Mouse (Mus musculus): ENCODE measurements around the gene Rasip1. TPM values are rescaled to one million over a fixed set of nuclear protein-coding genes. Genes with fewer than 3 reads are reported as not detected.

Rasip1 gene
- 10 to 100 TPM; 35.6 to 37.9 TPM for total RNA-seq (2021)
- long read RNA-seq, experiment 1, transcript Rasip1-201 (12 exons, 3,202 nt): major isoform, 37 of 60 reads
- long read RNA-seq, experiment 1, partial matches to known transcripts: 22 of 60 reads
- long read RNA-seq, experiment 1, other reads (novel, unspliced or antisense): 1 of 60 reads
- long read RNA-seq, experiment 2, transcript Rasip1-201 (12 exons, 3,202 nt): major isoform, 51 of 72 reads
- long read RNA-seq, experiment 2, partial matches to known transcripts: 15 of 72 reads
- long read RNA-seq, experiment 2, other reads (novel, unspliced or antisense): 6 of 72 reads

- DNase-seq: peak; percentile 52
These were observed at the start of gene Rasip1 for GRCm38 (mm10) chr7:45627261-45627660. Gene Rasip1 (plus strand): TSS chr7:45627488.

GRCm38 (mm10) chr7:45585923-45586322, 41.4 kb upstream of the Rasip1 start:
- peak; percentile 28 for DNase-seq

- DNase-seq: peak; percentile 8
These were observed 39.4 kb upstream of the Rasip1 start for GRCm38 (mm10) chr7:45587631-45588592.

GRCm38 (mm10) chr7:45589173-45589572, 38.1 kb upstream of the Rasip1 start:
- DNase-seq: peak; percentile 93

- peak; percentile 9 for DNase-seq
These were observed 37.4 kb upstream of the Rasip1 start for GRCm38 (mm10) chr7:45589898-45590297.

GRCm38 (mm10) chr7:45590874-45591273, 36.4 kb upstream of the Rasip1 start:
- peak; percentile 4 for DNase-seq

GRCm38 (mm10) chr7:45591880-45592279, 35.4 kb upstream of the Rasip1 start:
- DNase-seq: no peak

GRCm38 (mm10) chr7:45593118-45593815, 34.0 kb upstream of the Rasip1 start:
- peak; percentile 82 for DNase-seq

GRCm38 (mm10) chr7:45595176-45595575, 32.1 kb upstream of the Rasip1 start:
- no peak for DNase-seq

GRCm38 (mm10) chr7:45596107-45596506, 31.2 kb upstream of the Rasip1 start:
- no peak for DNase-seq

- no peak for DNase-seq
These were observed 30.3 kb upstream of the Rasip1 start for GRCm38 (mm10) chr7:45597013-45597412.

- no peak for DNase-seq
These were observed 29.8 kb upstream of the Rasip1 start for GRCm38 (mm10) chr7:45597527-45597926.

GRCm38 (mm10) chr7:45598960-45599879, 28.1 kb upstream of the Rasip1 start:
- no peak for DNase-seq

GRCm38 (mm10) chr7:45605704-45606289, 21.5 kb upstream of the Rasip1 start:
- DNase-seq: no peak

- DNase-seq: no peak
These were observed 17.8 kb upstream of the Rasip1 start for GRCm38 (mm10) chr7:45609511-45609910.

- no peak for DNase-seq
These were observed 11.0 kb upstream of the Rasip1 start for GRCm38 (mm10) chr7:45616277-45616676.

- no peak for DNase-seq
These were observed 10.1 kb upstream of the Rasip1 start, which contains the start of gene Fut1 for GRCm38 (mm10) chr7:45617042-45617695. Gene Fut1 (plus strand): TSS chr7:45617289.

- no peak for DNase-seq
These were observed 9.0 kb upstream of the Rasip1 start for GRCm38 (mm10) chr7:45618316-45618715.

- DNase-seq: no peak
These were observed 7.7 kb upstream of the Rasip1 start for GRCm38 (mm10) chr7:45619592-45619991.

- DNase-seq: peak; percentile 52
These were observed 5.8 kb upstream of the Rasip1 start, which contains the start of gene Izumo1 for GRCm38 (mm10) chr7:45621443-45621842. Gene Izumo1 (plus strand): TSS chr7:45621811.

Data from adrenal gland, postnatal 10 days (tissue).